Mouse (Mus musculus) embryonic facial prominence, embryonic 11.5 days (tissue): Measurements from ENCODE around the gene Dlg1. TPM values are rescaled to one million over a fixed set of nuclear protein-coding genes. Genes with fewer than 3 reads are reported as not detected.
A peak's percentile ranks its signal among the peaks of the same experiment; 100 is the strongest.

ENCODE experiments used
- ATAC-seq: fragments of 200-750 bp; cut with Nextera tagmentation; replicated peaks from 2 replicates; pipeline ENCODE4 v1.8.0; 2017; ENCODE audit warnings: low read depth; ENCODE audit not compliant: insufficient number of reproducible peaks, low FRiP score, low TSS enrichment
- DNase-seq: peaks from one replicate; pipeline ENCODE4 v3.0.0-alpha.2; 2015; ENCODE audit warnings: low spot score
- H3K27ac ChIP-seq: fragments of 300-500 bp; sonication (generic); replicated peaks from 2 replicates; pipeline ENCODE4 v1.5.1; 2014; ENCODE audit warnings: mild to moderate bottlenecking, low read depth, low read length, control low read depth
- H3K27me3 ChIP-seq: fragments of 300-500 bp; sonication (generic); 2 replicates; pipeline ENCODE4 v1.6.1; 2014; ENCODE audit warnings: mild to moderate bottlenecking, low read length, moderate library complexity, mixed read lengths; ENCODE audit not compliant: control insufficient read depth, insufficient read depth
- H3K36me3 ChIP-seq: fragments of 300-500 bp; sonication (generic); replicated peaks from 2 replicates; pipeline ENCODE4 v1.6.1; 2014; ENCODE audit warnings: low read depth, mild to moderate bottlenecking, low read length, moderate library complexity, mixed read lengths; ENCODE audit not compliant: control insufficient read depth, insufficient read depth
- H3K4me1 ChIP-seq: fragments of 300-500 bp; sonication (generic); 2 replicates; pipeline ENCODE4 v1.6.1; 2014; ENCODE audit warnings: low read length, mixed read lengths; ENCODE audit not compliant: control insufficient read depth, insufficient read depth
- H3K4me2 ChIP-seq: fragments of 300-500 bp; sonication (generic); 2 replicates; pipeline ENCODE4 v1.6.1; 2014; ENCODE audit warnings: low read depth, mild to moderate bottlenecking, control low read depth, low read length, moderate library complexity
- H3K4me3 ChIP-seq: fragments of 300-500 bp; sonication (generic); 2 replicates; pipeline ENCODE4 v1.5.1; 2014; ENCODE audit warnings: low read depth, low read length, control low read depth
- H3K9ac ChIP-seq: fragments of 300-500 bp; sonication (generic); replicated peaks from 2 replicates; pipeline ENCODE4 v1.6.1; 2014; ENCODE audit warnings: mild to moderate bottlenecking, control low read depth, low read length
- H3K9me3 ChIP-seq: fragments of 300-500 bp; sonication (generic); replicated peaks from 2 replicates; pipeline ENCODE4 v1.6.1; 2016; ENCODE audit warnings: mild to moderate bottlenecking, low read length, inconsistent platforms, mixed read lengths; ENCODE audit not compliant: control insufficient read depth
- WGBS: fragments of 180-500 bp; shearing (Covaris S2); extraction: QIAGEN DNeasy Blood & Tissue Kit; methylation state at CpG from one replicate; pipeline ENCODE4 v1.1.7; 2014; 5-methylcytosine and 5-hydroxymethylcytosine counted together
- polyA plus RNA-seq: library from polyadenylated mRNA; unstranded; fragments of >200 nt; fragmentation: Nextera tagmentation; extraction: Ambion mirVana; gene quantifications from 2 replicates; pipeline ENCODE4 v1.2.1, GENCODE M21; 2014

The Dlg1 gene
- polyA plus RNA-seq, 1 experiment from 2014 or later = 31.1 TPM

DNA sequence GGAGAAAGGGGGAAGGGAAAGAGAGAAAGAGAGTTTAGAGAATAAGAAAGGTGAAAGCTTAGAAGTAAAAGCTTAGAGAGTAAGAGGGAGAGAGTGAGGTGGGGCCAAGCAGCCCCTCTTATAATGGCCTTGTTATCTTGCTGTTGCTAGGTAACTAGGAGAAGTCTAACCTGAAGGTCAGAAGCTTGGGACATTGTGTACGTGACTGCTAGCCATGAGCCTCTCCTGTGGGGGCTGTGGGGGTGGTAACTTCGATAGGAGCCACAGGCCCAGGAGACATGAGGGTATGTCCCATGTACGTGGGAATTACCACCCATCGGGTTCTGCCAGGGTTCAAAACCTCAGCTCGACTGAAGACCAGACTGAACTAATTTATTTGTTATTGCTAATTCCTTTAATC is 77.5 kb downstream of the Dlg1 start:
- Histone ChIP-seq H3K4me2 (no peak overlapping the region), H3K36me3 (no peaks in the 10 kb centered on the region), H3K27ac (no peak overlapping the region), H3K4me3 (no peak overlapping the region), H3K27me3 (no peaks in the 10 kb centered on the region), H3K9me3 (no peaks in the 10 kb centered on the region), H3K9ac (no peak overlapping the region), H3K4me1 (no peaks in the 10 kb centered on the region; the same call in 1 of the 2 replicates)
- no peak for DNase-seq
- WGBS = 79% methylated on average over 5 of the region's 5 CpGs
- no peak for ATAC-seq

GRCm38 (mm10) chr16:31750526-31750925 is 87.3 kb downstream of the Dlg1 start:
- Histone ChIP-seq H3K9me3 (no peaks in the 10 kb centered on the region), H3K36me3 (no peaks in the 10 kb centered on the region; the same call in 1 of the 2 replicates), H3K4me3 (no peak overlapping the region), H3K27ac (no peak overlapping the region), H3K9ac (no peak overlapping the region), H3K27me3 (no peaks in the 10 kb centered on the region), H3K4me2 (no peak overlapping the region), H3K4me1 (no peaks in the 10 kb centered on the region)
- WGBS = 77% methylated on average over 1 of the region's 1 CpGs
- ATAC-seq (no peak), DNase-seq (peak; percentile 72)

GRCm38 (mm10) chr16:31754172-31755025 is 91.2 kb downstream of the Dlg1 start:
- ATAC-seq = no peak
- Histone ChIP-seq H3K4me1 (no peaks in the 10 kb centered on the region), H3K9me3 (no peaks in the 10 kb centered on the region), H3K4me2 (no peak overlapping the region), H3K9ac (no peak overlapping the region), H3K36me3 (no peaks in the 10 kb centered on the region; the same call in 1 of the 2 replicates), H3K27me3 (no peaks in the 10 kb centered on the region), H3K4me3 (no peak overlapping the region), H3K27ac (no peak overlapping the region)
- no peak for DNase-seq
- WGBS = 72% methylated on average over 19 of the region's 19 CpGs

DNA sequence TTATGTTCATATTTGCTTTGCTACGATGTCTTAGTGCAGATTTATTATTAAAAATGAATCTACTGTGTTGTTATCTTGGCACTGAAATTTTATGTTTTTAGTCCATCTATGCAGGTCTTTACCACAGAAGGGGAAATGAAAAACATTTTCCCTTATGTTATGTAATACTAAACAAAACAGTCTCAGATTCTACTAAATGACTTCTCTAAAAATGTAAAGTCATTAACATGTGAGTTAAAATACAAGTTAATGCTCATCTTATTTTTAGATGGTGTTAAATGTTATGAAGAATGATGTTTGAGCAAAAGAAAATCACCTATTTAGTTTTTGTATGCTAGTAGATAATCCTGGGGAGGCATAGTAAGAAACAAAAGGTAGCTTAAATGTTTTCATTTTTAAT is 91.8 kb downstream of the Dlg1 start:
- no peak overlapping the region for H3K4me2 ChIP-seq

GRCm38 (mm10) chr16:31756436-31756835 is 93.2 kb downstream of the Dlg1 start:
- no peak overlapping the region for H3K4me3 ChIP-seq
- H3K9ac ChIP-seq = no peak overlapping the region
- H3K27ac ChIP-seq = no peak overlapping the region
- no peaks in the 10 kb centered on the region for H3K4me1 ChIP-seq
- ATAC-seq (no peak), DNase-seq (no peak)
- no peaks in the 10 kb centered on the region for H3K27me3 ChIP-seq
- 87% methylated on average over 5 of the region's 5 CpGs for WGBS
- H3K4me2 ChIP-seq = no peak overlapping the region
- no peaks in the 10 kb centered on the region; the same call in 1 of the 2 replicates for H3K36me3 ChIP-seq
- H3K9me3 ChIP-seq = no peaks in the 10 kb centered on the region

More for the DNA sequence above, 91.8 kb downstream of the Dlg1 start:
- DNase-seq (no peak), ATAC-seq (no peak)
- Histone ChIP-seq H3K36me3 (no peaks in the 10 kb centered on the region; the same call in 1 of the 2 replicates), H3K27ac (no peak overlapping the region), H3K9me3 (no peaks in the 10 kb centered on the region), H3K4me3 (no peak overlapping the region), H3K4me1 (no peaks in the 10 kb centered on the region), H3K9ac (no peak overlapping the region), H3K27me3 (no peaks in the 10 kb centered on the region)
- 92% methylated on average over 1 of the region's 1 CpGs for WGBS

- Histone ChIP-seq H3K9ac (no peak overlapping the region), H3K4me2 (no peak overlapping the region), H3K4me1 (no peaks in the 10 kb centered on the region), H3K9me3 (no peaks in the 10 kb centered on the region), H3K27ac (no peak overlapping the region), H3K27me3 (no peaks in the 10 kb centered on the region), H3K36me3 (no peaks in the 10 kb centered on the region; the same call in 1 of the 2 replicates), H3K4me3 (no peak overlapping the region)
- ATAC-seq = no peak
- no peak for DNase-seq
- 78% methylated on average over 1 of the region's 1 CpGs for WGBS
Observed at GRCm38 (mm10) chr16:31757606-31758005, 94.4 kb downstream of the Dlg1 start.

- no peaks in the 10 kb centered on the region; the same call in 1 of the 2 replicates for H3K36me3 ChIP-seq
- H3K4me2 ChIP-seq = no peak overlapping the region
- H3K4me1 ChIP-seq = no peaks in the 10 kb centered on the region
- H3K4me3 ChIP-seq = no peak overlapping the region
- ATAC-seq (no peak), DNase-seq (no peak)
- no peaks in the 10 kb centered on the region for H3K27me3 ChIP-seq
- H3K27ac ChIP-seq = no peak overlapping the region
- WGBS = 79% methylated on average over 6 of the region's 6 CpGs
- H3K9me3 ChIP-seq = no peaks in the 10 kb centered on the region
- H3K9ac ChIP-seq = no peak overlapping the region
Observed at GRCm38 (mm10) chr16:31759416-31759815, 96.2 kb downstream of the Dlg1 start.

- H3K4me1 ChIP-seq = no peaks in the 10 kb centered on the region
- H3K4me2 ChIP-seq = no peak overlapping the region
- ATAC-seq (no peak), DNase-seq (no peak)
- no peaks in the 10 kb centered on the region for H3K9me3 ChIP-seq
- H3K36me3 ChIP-seq = no peaks in the 10 kb centered on the region
- H3K27me3 ChIP-seq = no peaks in the 10 kb centered on the region
- 97% methylated on average over 6 of the region's 6 CpGs for WGBS
- H3K4me3 ChIP-seq = no peak overlapping the region
- no peak overlapping the region for H3K27ac ChIP-seq
- no peak overlapping the region for H3K9ac ChIP-seq
Observed at GRCm38 (mm10) chr16:31766298-31766697, 103.1 kb downstream of the Dlg1 start.
